Mouse (Mus musculus): Measurements from ENCODE around the gene Hist1h3h.

Gene Hist1h3h

GRCm38 (mm10) chr13:21717397-21718357 lies at the start of gene Hist1h3h:
TSS of gene Hist1h3h (plus strand) at chr13:21717659.
- in situ Hi-C loops (cut with MboI; ENCODE audit: unreplicated experiment in 2 of 2): loop anchor here (10.0 to 25.0 kb wide), 5 partner anchors 67 to 1720 kb away; partner anchors contain the start of genes Gm11273 (in 1 of the 2), Hist1h1b (in 1 of the 2), Hist1h2an (in 1 of the 2) and Hist1h2bp (in 1 of the 2)

- in situ Hi-C loops (cut with MboI; ENCODE audit: unreplicated experiment in 2 of 2): no loop called here
Measured at GRCm38 (mm10) chr13:21677305-21677704, 40.2 kb upstream of the Hist1h3h start, which contains the start of gene Olfr1360. TSS of gene Olfr1360 (minus strand) at chr13:21677405.

GRCm38 (mm10) chr13:21697811-21698210 lies 19.6 kb upstream of the Hist1h3h start, which contains the start of gene Olfr1359:
TSS of gene Olfr1359 (plus strand) at chr13:21698111.
- in situ Hi-C loops (cut with MboI; ENCODE audit: unreplicated experiment in 2 of 2): no loop called here

- in situ Hi-C loops (cut with MboI; ENCODE audit: unreplicated experiment in 2 of 2): loop anchor here (10.0 to 25.0 kb wide), 3 partner anchors 194 to 1731 kb away; partner anchors contain the start of genes Gm11273 (in 1 of the 2) and Zkscan3 (in 1 of the 2)
Measured at GRCm38 (mm10) chr13:21706669-21707068, 10.8 kb upstream of the Hist1h3h start.

GRCm38 (mm10) chr13:21710031-21710711 lies 7.3 kb upstream of the Hist1h3h start:
- in situ Hi-C loops (cut with MboI; ENCODE audit: unreplicated experiment in 2 of 2): loop anchor here (5.0 to 25.0 kb wide), 9 partner anchors 75 to 1807 kb away; partner anchors contain the start of genes Gm11273 (in 1 of the 2), Hist1h1b (in 1 of the 2), Hist1h2an (in 1 of the 2) and Hist1h2bp (in 1 of the 2)

- in situ Hi-C loops (cut with MboI; ENCODE audit: unreplicated experiment in 2 of 2): loop anchor here (5.0 to 25.0 kb wide), 9 partner anchors 74 to 1806 kb away; partner anchors contain the start of genes Gm11273 (in 1 of the 2), Hist1h1b (in 1 of the 2), Hist1h2an (in 1 of the 2) and Hist1h2bp (in 1 of the 2)
Measured at GRCm38 (mm10) chr13:21710821-21711525, 6.5 kb upstream of the Hist1h3h start.

GRCm38 (mm10) chr13:21711698-21712097 lies 5.8 kb upstream of the Hist1h3h start:
- in situ Hi-C loops (cut with MboI; ENCODE audit: unreplicated experiment in 2 of 2): loop anchor here (5.0 to 25.0 kb wide), 9 partner anchors 73 to 1806 kb away; partner anchors contain the start of genes Gm11273 (in 1 of the 2), Hist1h1b (in 1 of the 2), Hist1h2an (in 1 of the 2) and Hist1h2bp (in 1 of the 2)

GRCm38 (mm10) chr13:21714725-21715124 lies 2.7 kb upstream of the Hist1h3h start:
- in situ Hi-C loops (cut with MboI; ENCODE audit: unreplicated experiment in 2 of 2): loop anchor here (5.0 to 25.0 kb wide), 9 partner anchors 70 to 1803 kb away; partner anchors contain the start of genes Gm11273 (in 1 of the 2), Hist1h1b (in 1 of the 2), Hist1h2an (in 1 of the 2) and Hist1h2bp (in 1 of the 2)

- in situ Hi-C loops (cut with MboI; ENCODE audit: unreplicated experiment in 2 of 2): loop anchor here (10.0 to 25.0 kb wide), 5 partner anchors 70 to 1722 kb away; partner anchors contain the start of genes Gm11273 (in 1 of the 2), Hist1h1b (in 1 of the 2), Hist1h2an (in 1 of the 2) and Hist1h2bp (in 1 of the 2)
Measured at GRCm38 (mm10) chr13:21715131-21715863, 2.2 kb upstream of the Hist1h3h start.

GRCm38 (mm10) chr13:21715864-21716539 lies 1.5 kb upstream of the Hist1h3h start, which contains the start of the genes Hist1h2bl and Hist1h2ai:
TSS of gene Hist1h2bl (minus strand) at chr13:21716143.
TSS of gene Hist1h2ai (plus strand) at chr13:21716422.
- in situ Hi-C loops (cut with MboI; ENCODE audit: unreplicated experiment in 2 of 2): loop anchor here (10.0 to 25.0 kb wide), 5 partner anchors 69 to 1721 kb away; partner anchors contain the start of genes Gm11273 (in 1 of the 2), Hist1h1b (in 1 of the 2), Hist1h2an (in 1 of the 2) and Hist1h2bp (in 1 of the 2)

- in situ Hi-C loops (cut with MboI; ENCODE audit: unreplicated experiment in 2 of 2): loop anchor here (10.0 to 25.0 kb wide), 5 partner anchors 68 to 1721 kb away; partner anchors contain the start of genes Gm11273 (in 1 of the 2), Hist1h1b (in 1 of the 2), Hist1h2an (in 1 of the 2) and Hist1h2bp (in 1 of the 2)
Measured at GRCm38 (mm10) chr13:21716540-21717391, 693 bp upstream of the Hist1h3h start.

- in situ Hi-C loops (cut with MboI; ENCODE audit: unreplicated experiment in 2 of 2): loop anchor here (10.0 to 25.0 kb wide), 5 partner anchors 66 to 1719 kb away; partner anchors contain the start of genes Gm11273 (in 1 of the 2), Hist1h1b (in 1 of the 2), Hist1h2an (in 1 of the 2) and Hist1h2bp (in 1 of the 2)
Measured at GRCm38 (mm10) chr13:21718381-21719080, 1.1 kb downstream of the Hist1h3h start.

GRCm38 (mm10) chr13:21721107-21721756 lies 3.8 kb downstream of the Hist1h3h start:
- in situ Hi-C loops (cut with MboI; ENCODE audit: unreplicated experiment in 2 of 2): loop anchor here (5.0 to 25.0 kb wide), 3 partner anchors 209 to 1716 kb away; partner anchors contain the start of gene Gm11273 (in 1 of the 2)

GRCm38 (mm10) chr13:21721757-21722372 lies 4.4 kb downstream of the Hist1h3h start, which contains the start of gene Hist1h2bm:
TSS of gene Hist1h2bm (plus strand) at chr13:21722044.
- in situ Hi-C loops (cut with MboI; ENCODE audit: unreplicated experiment in 2 of 2): loop anchor here (5.0 to 25.0 kb wide), 3 partner anchors 210 to 1715 kb away; partner anchors contain the start of gene Gm11273 (in 1 of the 2)
